Mouse (Mus musculus): ENCODE results near the gene Tctex1d2.

GRCm38 (mm10) chr16:32454646-32455045 lies 35.1 kb downstream of the Tctex1d2 start:
- TF ChIP-seq POLR2A (IDR thresholded peaks at IDR 0.05; ENCODE audit: extremely low read depth, insufficient read depth, low read length) (no peak), CTCF (IDR thresholded peaks at IDR 0.05; ENCODE audit: extremely low read depth, insufficient read depth, low read length) (no peak)
